Mouse (Mus musculus) heart, embryonic 14.5 days (tissue): ENCODE results near the gene Enoph1. TPM values are rescaled to one million over a fixed set of nuclear protein-coding genes. Genes with fewer than 3 reads are reported as not detected.

ENCODE experiments used
- ATAC-seq: fragments of 200-750 bp; cut with Nextera tagmentation; 2 replicates; pipeline ENCODE4 v1.8.0; 2017; ENCODE audit warnings: low read depth, moderate TSS enrichment; ENCODE audit not compliant: insufficient number of reproducible peaks, insufficient read depth, low FRiP score
- H3K27ac ChIP-seq, 2 experiments: fragments of 200-500 bp in 1 of 2; fragments of 300-500 bp in 1 of 2; sonication (generic) in 1 of 2; replicated peaks in 1 of 2; 2 replicates each; pipeline ENCODE4 v1.5.1; 2012 to 2014; ENCODE audit warnings: low read depth in 2 of 2, low read length in 2 of 2, control low read depth in 1 of 2, mild to moderate bottlenecking in 1 of 2, mixed read lengths in 1 of 2; ENCODE audit not compliant: control insufficient read depth in 1 of 2, insufficient read depth in 1 of 2
- H3K27me3 ChIP-seq: fragments of 300-500 bp; sonication (generic); 2 replicates; pipeline ENCODE4 v1.6.1; 2014; ENCODE audit warnings: mild to moderate bottlenecking, low read length, control low read depth; ENCODE audit not compliant: control insufficient read depth, insufficient read depth
- H3K36me3 ChIP-seq: fragments of 300-500 bp; sonication (generic); 2 replicates; pipeline ENCODE4 v1.6.1; 2014; ENCODE audit warnings: mild to moderate bottlenecking, control low read depth, low read length, mixed read lengths; ENCODE audit not compliant: control insufficient read depth, insufficient read depth
- H3K4me1 ChIP-seq, 2 experiments: fragments of 200-500 bp in 1 of 2; fragments of 300-500 bp in 1 of 2; sonication (generic) in 1 of 2; 2 replicates each; pipeline ENCODE4 v1.6.1; 2012 to 2014; ENCODE audit warnings: low read length in 2 of 2, control low read depth in 1 of 2, mixed read lengths in 1 of 2; ENCODE audit not compliant: control insufficient read depth in 2 of 2, insufficient read depth in 2 of 2
- H3K4me2 ChIP-seq: fragments of 300-500 bp; sonication (generic); 2 replicates; pipeline ENCODE4 v1.6.1; 2014; ENCODE audit warnings: mild to moderate bottlenecking, low read length
- H3K4me3 ChIP-seq, 2 experiments: fragments of 200-500 bp in 1 of 2; fragments of 300-500 bp in 1 of 2; sonication (generic) in 1 of 2; 2 replicates each; pipeline ENCODE4 v1.5.1; 2012 to 2014; ENCODE audit warnings: low read length in 2 of 2, mild to moderate bottlenecking in 2 of 2, control low read depth in 1 of 2, low read depth in 1 of 2, moderate library complexity in 1 of 2; ENCODE audit not compliant: control insufficient read depth in 1 of 2, insufficient read depth in 1 of 2
- H3K9ac ChIP-seq: fragments of 300-500 bp; sonication (generic); 2 replicates; pipeline ENCODE4 v1.6.1; 2014; ENCODE audit warnings: mild to moderate bottlenecking, low read length
- H3K9me3 ChIP-seq: fragments of 300-500 bp; sonication (generic); 2 replicates; pipeline ENCODE4 v1.6.1; 2016; ENCODE audit warnings: low read length, control low read depth; ENCODE audit not compliant: control insufficient read depth
- WGBS: fragments of 180-500 bp; shearing (Covaris S2); extraction: QIAGEN DNeasy Blood & Tissue Kit; methylation state at CpG from one replicate; pipeline ENCODE4 v1.1.7; 2014; 5-methylcytosine and 5-hydroxymethylcytosine counted together
- polyA plus RNA-seq: library from polyadenylated mRNA; unstranded; fragments of >200 nt; fragmentation: Nextera tagmentation; extraction: Ambion mirVana; gene quantifications from 2 replicates; pipeline ENCODE4 v1.2.1, GENCODE M21; 2014

Enoph1 gene
- polyA plus RNA-seq, 1 experiment from 2014 or later: 24.3 TPM

DNA sequence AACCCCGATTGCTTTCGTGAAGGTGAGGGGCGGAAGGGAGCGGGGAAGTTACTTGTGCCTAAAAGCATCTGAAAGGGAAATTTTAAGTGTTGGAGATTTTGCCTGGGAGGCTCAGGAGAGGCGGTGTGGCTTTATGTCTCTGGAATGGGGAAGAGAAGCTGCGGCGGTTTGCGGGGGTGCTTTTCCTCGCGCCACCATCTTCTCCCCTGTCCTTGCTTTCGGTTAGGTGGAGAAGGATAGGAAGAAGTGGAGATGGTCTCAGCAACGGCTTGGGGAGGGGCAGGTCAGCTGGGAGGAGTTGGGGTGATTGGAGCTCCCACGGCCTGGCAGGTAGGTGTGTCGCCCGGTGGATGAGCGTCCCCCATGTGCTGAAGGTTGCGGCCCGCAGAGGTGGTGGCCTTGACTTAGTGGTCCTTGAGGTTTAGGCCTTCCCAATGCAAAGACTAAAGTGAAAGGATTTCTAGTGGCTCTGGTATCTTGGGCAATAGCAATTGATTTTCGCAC, 548 bp downstream of the Enoph1 start:
- Histone ChIP-seq H3K27ac (peak overlapping the region; percentile 90 to 98), H3K27me3 (no peaks in the 10 kb centered on the region), H3K36me3 (peaks cover 26% of the 10 kb centered on the region), H3K9me3 (no peaks in the 10 kb centered on the region), H3K4me3 (peak overlapping the region; percentile 86 to 95), H3K9ac (peak overlapping the region; percentile 99), H3K4me2 (peak overlapping the region; percentile 79), H3K4me1 (peaks cover 2 to 40% of the 10 kb centered on the region in 2 experiments; a peak in 3 of 4 replicates)
- WGBS: 2% methylated on average over 19 of the region's 19 CpGs
- no peak for ATAC-seq

GRCm38 (mm10) chr5:100041272-100041671, 1.5 kb downstream of the Enoph1 start:
- WGBS: 88% methylated on average over 4 of the region's 4 CpGs
- H3K9me3 ChIP-seq: no peaks in the 10 kb centered on the region
- H3K27ac ChIP-seq: no peak overlapping the region
- no peak overlapping the region for H3K9ac ChIP-seq
- peaks cover 2 to 35% of the 10 kb centered on the region in 2 experiments; a peak in 3 of 4 replicates for H3K4me1 ChIP-seq
- peak overlapping the region; percentile 79 for H3K4me2 ChIP-seq
- H3K27me3 ChIP-seq: no peaks in the 10 kb centered on the region
- no peak for ATAC-seq
- peaks cover 16% of the 10 kb centered on the region for H3K36me3 ChIP-seq
- H3K4me3 ChIP-seq: no peak overlapping the region

GRCm38 (mm10) chr5:100042467-100042866, 2.7 kb downstream of the Enoph1 start:
- H3K9me3 ChIP-seq: no peaks in the 10 kb centered on the region
- H3K9ac ChIP-seq: no peak overlapping the region
- H3K27ac ChIP-seq: no peak overlapping the region
- no peak overlapping the region for H3K4me2 ChIP-seq
- peaks cover 5% of the 10 kb centered on the region for H3K36me3 ChIP-seq
- H3K4me3 ChIP-seq: no peak overlapping the region
- no peaks in the 10 kb centered on the region for H3K27me3 ChIP-seq
- H3K4me1 ChIP-seq: peaks cover 8 to 31% of the 10 kb centered on the region in 2 experiments
- no peak for ATAC-seq
- 86% methylated on average over 8 of the region's 8 CpGs for WGBS

DNA sequence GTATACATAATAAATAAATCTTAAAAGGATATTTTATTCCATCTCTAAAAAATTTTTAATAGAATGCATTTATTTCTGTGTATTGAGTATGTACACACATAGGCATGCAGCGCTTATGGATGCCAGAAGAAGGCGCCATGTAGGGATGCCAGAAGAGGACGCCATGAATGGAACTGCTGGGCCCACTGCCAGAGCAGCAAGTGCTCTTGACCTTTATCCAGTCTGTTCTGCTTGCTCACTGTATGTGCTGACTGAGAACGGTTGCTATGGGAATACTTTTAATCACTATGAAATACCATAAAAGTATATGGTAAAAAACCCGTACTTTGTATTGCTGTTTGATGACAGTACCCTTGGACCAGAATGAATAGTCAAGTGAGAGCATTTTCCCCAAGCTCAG, 3.6 kb downstream of the Enoph1 start:
- H3K27ac ChIP-seq: no peak overlapping the region

GRCm38 (mm10) chr5:100044030-100044429, 4.2 kb downstream of the Enoph1 start:
- H3K9me3 ChIP-seq: no peaks in the 10 kb centered on the region
- no peak overlapping the region for H3K27ac ChIP-seq
- peaks cover 13 to 38% of the 10 kb centered on the region in 2 experiments for H3K4me1 ChIP-seq
- WGBS: 86% methylated on average over 4 of the region's 4 CpGs
- no peak overlapping the region for H3K4me2 ChIP-seq
- H3K27me3 ChIP-seq: no peaks in the 10 kb centered on the region
- no peak overlapping the region for H3K9ac ChIP-seq
- H3K36me3 ChIP-seq: no peaks in the 10 kb centered on the region
- no peak overlapping the region for H3K4me3 ChIP-seq
- ATAC-seq: no peak

More for the DNA sequence above, 3.6 kb downstream of the Enoph1 start:
- Histone ChIP-seq H3K4me1 (peaks cover 13 to 38% of the 10 kb centered on the region in 2 experiments), H3K27me3 (no peaks in the 10 kb centered on the region), H3K4me3 (no peak overlapping the region), H3K4me2 (no peak overlapping the region), H3K9ac (no peak overlapping the region), H3K36me3 (no peaks in the 10 kb centered on the region), H3K9me3 (no peaks in the 10 kb centered on the region)
- 59% methylated on average over 5 of the region's 5 CpGs for WGBS
- ATAC-seq: no peak

DNA sequence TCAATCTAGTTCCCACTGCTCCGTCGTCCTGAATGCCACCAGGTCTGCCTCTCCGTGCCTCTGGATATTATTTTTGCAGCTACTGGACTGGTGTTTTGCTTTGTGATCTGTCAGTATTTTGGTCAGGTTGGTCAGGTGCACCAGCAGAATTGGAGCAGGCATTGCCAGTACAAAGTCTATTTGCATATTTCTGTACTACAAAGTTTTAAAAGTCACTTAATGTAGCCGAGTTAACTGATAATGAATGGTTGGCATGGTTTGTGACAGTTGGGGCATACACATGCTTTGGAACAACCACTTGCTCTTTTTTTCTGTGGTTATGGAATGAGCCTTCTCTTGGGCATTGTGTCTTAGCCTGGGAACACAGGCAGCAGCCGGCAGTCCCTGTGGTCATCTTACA, 4.8 kb downstream of the Enoph1 start:
- Histone ChIP-seq H3K9ac (no peak overlapping the region), H3K4me1 (peaks cover 13 to 38% of the 10 kb centered on the region in 2 experiments), H3K4me2 (no peak overlapping the region), H3K9me3 (no peaks in the 10 kb centered on the region), H3K27ac (no peak overlapping the region), H3K27me3 (no peaks in the 10 kb centered on the region), H3K36me3 (no peaks in the 10 kb centered on the region), H3K4me3 (no peak overlapping the region)
- 73% methylated on average over 5 of the region's 5 CpGs for WGBS
- no peak for ATAC-seq

DNA sequence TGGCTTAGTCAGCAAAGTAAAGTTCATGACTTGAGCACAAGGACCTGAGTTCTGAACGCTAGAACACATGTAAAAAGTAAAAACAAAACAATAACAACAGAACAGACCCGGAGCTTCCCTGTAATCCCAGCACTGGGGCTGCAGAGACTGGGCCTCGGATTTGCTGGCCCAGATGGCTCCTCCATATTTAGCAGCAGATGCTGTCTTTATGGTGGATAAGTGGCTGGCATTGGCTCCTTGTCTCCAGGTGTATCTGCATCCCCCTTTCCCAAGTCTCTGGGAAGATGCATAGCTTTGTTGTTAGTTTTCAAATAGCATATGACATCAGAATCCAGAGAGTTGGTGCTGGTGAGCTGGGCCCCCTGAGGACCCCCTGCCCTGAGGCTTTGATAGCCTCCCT, 6.3 kb downstream of the Enoph1 start:
- no peaks in the 10 kb centered on the region for H3K36me3 ChIP-seq
- H3K4me3 ChIP-seq: no peak overlapping the region
- WGBS: 83% methylated on average over 3 of the region's 3 CpGs
- H3K27me3 ChIP-seq: no peaks in the 10 kb centered on the region
- no peak overlapping the region for H3K27ac ChIP-seq
- no peak overlapping the region for H3K4me2 ChIP-seq
- no peak overlapping the region for H3K9ac ChIP-seq
- no peak for ATAC-seq
- H3K4me1 ChIP-seq: peaks cover 13 to 32% of the 10 kb centered on the region in 2 experiments
- no peaks in the 10 kb centered on the region for H3K9me3 ChIP-seq

DNA sequence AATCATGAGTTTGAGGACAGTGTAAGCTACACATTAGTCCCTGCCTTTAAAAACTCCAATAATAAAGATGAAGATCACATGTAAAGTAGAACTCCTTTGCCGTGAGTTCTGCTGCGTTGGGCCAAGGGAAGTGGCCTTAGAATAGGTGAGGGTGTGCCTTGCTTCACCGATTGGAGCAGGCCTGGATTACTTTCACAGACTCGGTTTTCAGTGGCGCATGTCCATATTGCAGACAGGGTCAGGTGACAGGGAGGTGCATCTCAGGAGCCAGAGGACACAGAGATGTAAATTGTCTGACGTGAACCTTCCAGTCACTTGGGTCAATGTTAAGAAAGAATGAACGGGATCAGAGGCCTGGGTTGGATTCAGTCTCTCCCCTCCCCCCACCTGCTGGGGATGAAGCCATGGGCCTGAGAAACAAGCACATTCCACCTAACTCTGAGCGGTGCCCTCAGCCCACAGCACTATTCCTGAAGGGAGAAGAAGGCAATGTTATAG, 7.4 kb downstream of the Enoph1 start:
- peaks cover 13 to 25% of the 10 kb centered on the region in 2 experiments for H3K4me1 ChIP-seq
- no peak overlapping the region for H3K4me2 ChIP-seq
- no peak overlapping the region for H3K4me3 ChIP-seq
- no peak overlapping the region for H3K27ac ChIP-seq
- H3K36me3 ChIP-seq: no peaks in the 10 kb centered on the region
- no peaks in the 10 kb centered on the region for H3K27me3 ChIP-seq
- 56% methylated on average over 8 of the region's 8 CpGs for WGBS
- 0 out of 2 replicates have a peak overlapping the region, but pooled peaks have one; percentile 27 for H3K9ac ChIP-seq
- no peak for ATAC-seq
- no peaks in the 10 kb centered on the region for H3K9me3 ChIP-seq
